Mouse (Mus musculus) gonadal fat pad, adult 2 months (tissue): ENCODE results near the gene Irf3. TPM values are rescaled to one million over a fixed set of nuclear protein-coding genes. Genes with fewer than 3 reads are reported as not detected.
"Not testable (repeated sequence)": the region's sequence is repeated elsewhere in the genome, so short reads cannot be mapped to it uniquely, and the experiment has no call there.

ENCODE experiments used
- DNase-seq: peaks from one replicate; pipeline ENCODE4 v3.0.0-alpha.2; 2012; ENCODE audit warnings: low read depth
- polyA plus RNA-seq: library from polyadenylated mRNA; depleted of rRNA; stranded (reverse); fragments of >200 nt; gene quantifications from 2 replicates; pipeline ENCODE4 v1.2.3, GENCODE M21; 2012

Gene Irf3
- polyA plus RNA-seq, 1 experiment, result 89.9 TPM

DNA sequence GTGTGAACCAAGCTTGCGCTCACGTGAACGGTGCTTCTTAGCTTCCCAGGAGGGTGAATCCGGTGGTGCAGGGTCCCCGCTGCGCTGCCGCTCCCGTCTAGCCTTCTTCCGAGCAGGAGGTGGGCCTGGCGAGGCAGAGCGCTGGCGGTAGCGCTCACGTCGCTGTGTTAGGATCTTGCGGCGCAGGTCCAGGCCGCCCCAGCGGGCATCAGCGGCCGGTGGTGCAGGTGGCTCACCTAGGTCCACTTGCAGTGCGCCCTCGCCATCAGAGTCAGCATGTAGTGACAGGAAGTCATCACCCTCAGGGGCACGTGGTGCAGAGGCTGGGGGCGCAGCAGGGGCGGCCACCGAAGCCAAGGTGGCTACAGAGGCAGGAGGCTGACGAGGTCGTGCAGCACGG, 10.4 kb downstream of the Irf3 start:
- DNase-seq, result no peak

DNA sequence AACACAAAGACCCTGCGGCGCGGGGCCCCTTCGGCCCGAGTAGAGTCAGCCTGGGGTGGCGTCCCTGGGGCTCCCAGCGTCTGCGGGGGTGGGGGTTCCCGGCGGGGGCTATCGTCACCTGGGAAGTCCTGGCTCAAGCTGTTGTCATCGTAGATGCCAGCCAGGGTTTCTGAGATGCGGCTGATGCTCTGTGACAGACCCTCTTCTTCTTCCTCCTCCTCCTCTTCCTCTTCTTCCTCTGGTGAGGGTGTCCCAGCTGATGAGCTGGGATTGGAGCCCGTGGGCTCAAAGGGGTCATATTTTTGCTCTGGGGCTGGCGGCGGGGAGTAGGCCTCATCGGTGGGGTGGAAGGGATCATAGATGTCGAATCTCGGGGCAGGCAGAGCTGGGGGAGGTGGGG, 11.0 kb downstream of the Irf3 start:
- DNase-seq, result no peak

DNA sequence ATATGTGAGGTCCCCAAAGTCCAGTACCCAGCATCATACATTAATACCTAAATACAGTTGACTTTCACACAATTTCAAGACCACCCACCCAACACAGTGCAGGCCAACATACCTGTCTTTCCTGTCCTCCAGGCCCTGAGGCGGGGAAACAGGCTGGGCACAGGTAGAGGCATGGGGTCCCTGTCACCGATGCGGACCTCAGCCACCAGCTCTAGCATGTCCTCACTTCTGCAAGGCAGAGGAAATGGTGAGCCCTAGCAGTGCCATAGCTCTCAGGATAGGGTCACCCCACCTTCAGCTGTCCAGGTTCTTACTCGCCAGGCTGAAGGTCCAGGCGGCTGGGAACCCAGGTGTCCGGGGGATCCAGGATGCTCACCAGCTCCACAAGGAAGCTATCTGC, 14.6 kb downstream of the Irf3 start:
- DNase-seq, result no peak

DNA sequence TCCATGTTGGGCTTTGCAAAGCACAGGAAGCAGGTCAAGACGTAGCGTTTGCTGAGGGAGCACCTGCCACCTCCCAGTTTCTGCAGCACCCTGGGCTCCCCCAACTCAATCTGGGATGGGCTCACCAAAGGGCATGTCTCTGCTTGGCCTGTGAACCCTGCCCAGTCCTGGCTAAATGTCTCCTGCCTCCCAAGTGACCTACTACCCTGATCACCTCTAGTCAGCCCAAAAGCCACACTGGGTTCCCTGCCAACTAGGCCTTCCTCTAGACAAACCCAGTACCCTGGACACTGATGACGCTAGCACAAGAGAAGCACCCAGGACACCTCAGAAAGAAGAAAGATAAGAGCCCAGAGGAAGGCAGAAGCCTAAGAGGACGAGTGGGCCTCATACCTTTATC, 15.4 kb downstream of the Irf3 start:
- no peak for DNase-seq

DNA sequence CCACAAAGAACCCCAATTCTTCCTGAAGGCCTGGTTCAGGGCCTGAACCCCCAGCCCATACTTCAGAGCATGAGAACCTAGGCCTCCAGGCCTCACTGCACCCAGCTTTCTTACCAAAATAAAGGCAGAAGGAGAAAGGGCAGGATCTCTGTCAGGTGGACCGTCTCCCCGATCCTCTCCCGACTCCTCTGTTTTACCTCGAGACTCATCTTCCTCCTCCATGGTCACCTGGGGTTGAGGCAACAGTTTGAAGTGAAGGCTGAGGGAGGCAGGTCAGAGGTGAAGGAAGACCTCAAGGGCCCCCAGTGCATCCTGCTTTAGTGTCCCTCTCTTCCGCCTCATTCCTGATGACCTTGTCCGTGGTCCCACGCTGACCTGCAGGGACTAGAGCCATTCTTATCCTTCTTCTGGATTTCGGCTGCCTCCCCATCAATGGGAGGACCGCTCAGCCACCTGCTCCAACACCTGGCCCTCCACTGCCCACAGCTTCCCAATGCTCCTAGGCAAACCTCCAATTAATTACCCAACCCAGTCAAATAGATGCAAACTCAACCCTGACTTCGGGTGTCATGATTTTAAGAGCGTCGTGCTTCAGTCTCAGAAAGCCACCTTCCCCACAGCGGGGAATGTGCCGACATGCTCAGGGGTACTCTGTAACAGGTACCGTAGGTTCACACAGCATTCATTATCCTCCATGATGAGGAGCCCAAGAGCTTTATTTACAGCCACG, 16.1 kb downstream of the Irf3 start:
- no peak for DNase-seq

DNA sequence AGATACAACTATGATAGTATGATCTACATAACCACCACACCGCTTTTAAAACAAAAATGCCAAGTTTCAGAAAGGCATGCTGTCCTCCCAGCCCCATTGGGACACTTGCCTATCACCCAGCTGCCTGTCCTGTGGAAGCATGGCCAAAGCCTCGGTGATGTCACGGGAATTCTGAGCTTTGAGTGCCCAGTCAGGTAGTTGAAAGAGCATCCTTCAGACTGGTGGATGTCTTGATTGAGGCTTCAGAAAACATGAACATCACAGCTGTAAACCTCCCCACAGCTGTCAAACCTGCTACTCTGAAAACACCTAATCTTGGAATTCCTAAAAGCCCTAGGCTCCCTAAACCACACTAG, 16.6 kb downstream of the Irf3 start:
- DNase-seq, result no peak

DNA sequence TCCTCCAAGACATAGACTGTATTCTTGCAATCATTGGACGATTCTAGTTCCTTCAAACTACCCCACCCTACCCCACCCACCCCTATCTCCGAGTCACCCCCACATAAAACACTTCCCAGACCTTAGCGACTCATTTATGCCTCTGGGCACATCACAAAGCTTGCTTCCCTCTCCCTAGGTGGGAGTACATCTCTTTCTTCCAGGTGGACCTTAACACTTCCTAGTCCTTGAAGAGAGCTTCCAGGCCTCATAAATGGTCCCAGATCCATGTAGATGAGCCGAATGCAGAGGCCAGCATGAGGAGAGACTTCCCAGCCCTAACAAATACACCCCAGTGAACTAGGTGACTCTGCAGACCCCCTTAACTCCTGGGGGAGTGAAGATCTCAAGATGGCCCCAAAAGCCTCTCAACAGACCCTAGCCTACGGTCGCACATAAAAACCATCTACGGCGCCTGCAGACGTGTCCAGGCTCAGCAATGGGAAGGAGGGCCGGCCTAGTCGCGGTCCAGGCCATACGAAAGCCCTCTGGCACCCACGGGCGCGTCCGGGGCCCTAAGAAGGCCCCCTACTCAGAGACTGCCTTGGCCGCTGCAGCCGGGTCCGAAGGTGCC, 18.0 kb downstream of the Irf3 start:
- no peak for DNase-seq

DNA sequence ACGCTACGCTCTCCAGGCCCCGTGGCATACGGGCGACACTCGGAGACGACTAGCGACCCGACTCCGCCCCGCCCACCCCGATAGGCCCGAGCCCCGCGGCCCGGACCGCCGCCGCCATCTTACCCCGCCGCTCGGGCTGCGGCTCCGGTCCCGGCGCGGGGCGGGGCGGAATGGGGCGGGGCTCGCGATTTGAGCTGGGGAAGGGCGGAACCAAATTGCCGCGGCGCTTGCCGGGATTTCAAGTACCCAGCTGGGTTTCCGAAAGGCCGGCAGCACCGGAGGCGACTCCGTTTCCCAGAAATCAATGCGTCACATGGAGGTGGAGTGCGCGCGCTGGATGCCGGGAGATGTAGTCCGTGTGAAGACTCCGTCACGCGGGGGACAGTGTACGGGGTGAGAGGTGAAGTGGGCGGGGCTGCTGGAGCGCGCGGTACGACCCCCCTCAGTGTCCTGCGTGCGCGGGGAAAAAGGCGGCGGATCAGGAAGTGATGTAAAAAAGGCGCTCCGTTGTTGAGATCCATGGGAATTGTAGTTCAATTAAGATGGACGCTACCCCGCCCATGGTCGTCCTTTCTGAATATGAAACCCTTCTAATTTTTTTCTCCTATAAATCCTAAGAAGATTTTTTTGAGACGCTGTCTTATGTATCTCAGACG, 18.6 kb downstream of the Irf3 start, which contains the start of gene Scaf1:
Gene Scaf1 (minus strand): TSS at position 407 of the 656 bp plus-strand sequence.
- peak; percentile 93 for DNase-seq

DNA sequence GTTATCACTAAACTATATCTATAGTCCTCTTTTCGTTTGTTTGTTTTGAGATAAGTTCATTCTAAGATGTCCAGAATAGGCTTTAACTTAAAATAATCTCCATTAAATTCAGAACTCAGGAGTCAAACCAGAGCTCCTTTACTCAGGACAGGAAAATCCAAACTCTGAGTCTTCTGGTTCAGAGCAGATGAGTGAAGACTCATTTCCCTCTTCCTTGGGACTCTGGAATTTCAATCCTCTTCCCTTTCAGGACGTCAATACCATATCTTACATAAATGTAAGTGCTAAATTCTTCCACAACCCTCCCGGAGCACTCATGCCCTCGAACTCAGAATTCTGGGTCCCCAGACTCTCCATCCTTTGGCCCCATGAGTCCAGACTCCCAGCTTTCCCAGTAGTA, 19.3 kb downstream of the Irf3 start:
- no peak for DNase-seq

DNA sequence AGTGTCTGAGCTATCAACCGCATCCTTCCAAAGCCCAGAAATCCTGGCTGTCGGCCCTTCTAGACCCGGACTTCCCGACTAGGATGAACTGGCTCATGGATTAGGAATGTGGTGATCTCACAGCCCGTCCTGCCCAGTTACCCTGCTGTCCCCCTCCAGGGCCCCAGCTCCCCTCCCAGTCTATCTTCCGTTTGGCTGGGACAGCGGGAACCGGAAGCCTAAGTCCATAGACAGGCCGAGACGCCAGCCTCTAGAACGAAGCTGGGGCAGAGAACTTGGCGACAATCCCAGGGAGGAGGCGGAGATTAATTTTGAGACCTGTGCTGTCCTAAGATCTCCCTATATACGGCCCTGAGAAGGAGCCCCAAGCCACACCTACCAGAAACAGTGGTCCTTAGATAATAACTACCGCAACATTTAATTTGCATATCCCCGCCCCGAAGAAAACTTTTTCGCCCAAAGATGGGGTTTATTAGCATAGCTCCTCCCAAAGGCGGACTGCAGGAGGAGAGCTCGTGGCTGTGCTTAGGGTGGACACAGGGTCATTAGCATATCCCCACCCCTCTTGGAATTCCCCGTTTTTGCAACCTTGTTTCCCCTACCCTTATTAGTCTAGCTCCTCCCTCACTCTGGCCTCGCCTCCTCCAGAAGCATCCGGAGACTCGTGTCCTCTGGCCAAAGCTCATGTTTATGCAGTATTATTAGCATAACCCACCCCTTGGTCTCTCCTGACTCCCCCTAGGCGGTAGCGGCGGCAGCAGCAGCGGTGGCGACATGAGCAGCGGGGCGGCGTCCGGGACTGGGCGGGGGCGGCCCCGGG, 20.0 kb downstream of the Irf3 start, which contains the start of gene Rras:
Gene Rras (plus strand): TSS at position 720 of the 820 bp plus-strand sequence.
- peak; percentile 98 for DNase-seq

DNA sequence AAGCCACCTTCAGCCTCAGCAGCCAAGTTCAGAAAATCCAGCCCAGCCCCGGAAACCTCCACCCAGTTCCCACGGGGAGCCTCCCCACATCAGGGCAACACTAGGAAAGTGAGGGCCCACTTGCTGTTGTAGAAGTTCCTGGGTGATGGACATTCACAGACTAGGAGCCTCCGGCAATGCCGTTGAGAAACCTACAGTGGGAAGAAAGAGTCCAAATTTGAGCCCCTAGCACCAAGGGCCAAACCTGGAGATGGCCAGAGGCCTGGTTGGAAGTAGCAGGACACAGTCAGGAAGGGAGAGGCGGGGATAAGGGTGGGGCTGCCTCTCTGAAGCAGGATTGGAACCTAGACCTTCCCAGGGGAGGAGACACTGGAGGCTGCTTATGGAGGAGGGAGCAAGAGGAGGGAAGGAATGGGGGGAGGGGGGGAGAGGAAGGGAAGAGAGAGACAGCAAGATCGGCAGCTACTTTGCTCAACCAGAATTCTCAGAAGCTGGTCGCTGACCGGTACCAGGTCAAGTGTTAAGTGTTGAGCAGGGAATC, 21.7 kb downstream of the Irf3 start:
- no peak for DNase-seq

DNA sequence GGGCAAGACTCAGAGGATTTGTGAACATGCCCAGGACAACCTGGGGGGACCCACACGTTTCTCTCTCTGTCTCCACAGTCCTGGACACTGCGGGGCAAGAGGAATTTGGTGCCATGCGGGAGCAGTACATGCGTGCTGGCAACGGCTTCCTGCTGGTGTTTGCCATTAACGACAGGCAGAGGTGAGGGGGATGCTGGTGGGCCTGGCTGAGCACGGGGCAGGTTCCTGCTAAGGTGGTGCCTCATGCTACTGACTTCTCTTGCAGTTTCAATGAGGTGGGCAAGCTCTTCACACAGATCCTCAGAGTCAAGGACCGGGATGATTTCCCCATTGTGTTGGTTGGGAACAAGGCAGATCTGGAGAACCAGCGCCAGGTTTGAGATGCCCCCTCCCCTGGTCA, 22.8 kb downstream of the Irf3 start:
- DNase-seq, result no peak

DNA sequence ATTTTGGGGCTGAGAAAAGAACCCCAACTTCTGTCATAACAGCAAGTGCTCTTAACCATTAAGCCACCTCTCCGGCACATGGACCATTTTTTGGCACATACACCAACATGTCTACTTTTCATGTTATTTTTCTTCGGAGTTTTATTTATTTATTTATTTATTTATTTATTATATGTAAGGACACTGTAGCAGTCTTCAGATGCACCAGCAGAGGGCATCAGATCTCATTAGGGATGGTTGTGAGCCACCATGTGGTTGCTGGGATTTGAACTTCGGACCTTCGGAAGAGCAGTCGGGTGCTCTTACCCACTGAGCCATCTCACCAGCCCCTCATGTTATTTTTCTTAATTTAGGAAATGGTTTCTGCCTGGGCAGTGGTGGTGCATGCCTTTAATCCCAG, 26.3 kb downstream of the Irf3 start:
- not testable (repeated sequence) for DNase-seq

DNA sequence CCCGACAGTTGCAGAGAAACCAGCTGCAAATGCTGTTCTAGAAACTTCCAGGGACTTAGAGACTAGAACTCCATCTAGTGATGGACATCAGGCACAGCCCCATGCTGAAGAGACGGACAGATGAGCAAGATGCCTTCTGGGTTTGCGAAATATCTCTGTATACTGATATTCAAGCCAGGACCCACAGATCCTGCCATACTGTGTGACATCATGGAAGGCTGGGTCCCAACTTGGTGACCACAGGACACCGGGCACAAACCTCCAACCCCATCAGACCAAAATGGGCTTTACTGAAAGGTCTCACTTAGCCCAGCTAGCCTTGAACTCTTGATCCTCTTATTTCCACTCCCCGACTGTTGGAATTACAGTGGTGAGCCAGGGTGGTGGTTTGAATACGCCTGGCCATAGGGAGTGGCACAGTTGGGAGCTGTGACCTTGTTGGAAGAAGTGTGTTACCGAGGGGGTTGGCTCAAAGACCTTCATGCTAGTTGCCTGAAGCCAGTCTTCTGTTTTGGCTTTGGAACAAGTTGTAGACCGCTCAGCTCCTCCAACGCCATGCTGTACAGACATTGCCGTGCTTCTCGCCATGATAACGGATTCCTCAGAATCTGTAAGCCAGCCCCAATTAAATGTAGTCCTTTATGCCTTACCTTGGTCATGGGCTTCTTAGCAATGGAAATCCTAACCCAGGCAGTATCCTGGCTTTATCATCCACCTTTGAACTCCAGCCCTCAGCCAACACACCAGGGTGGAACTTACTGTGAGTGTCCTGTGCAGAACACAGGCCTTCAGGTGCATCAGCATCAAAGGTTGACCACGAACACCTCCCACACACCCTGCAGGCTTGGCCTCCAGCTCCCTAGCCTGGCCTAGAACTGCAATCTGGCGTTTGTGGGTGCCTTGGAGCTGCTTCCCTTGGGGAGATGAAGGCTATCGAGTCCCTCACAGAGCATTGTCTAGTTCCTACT, 27.1 kb downstream of the Irf3 start:
- no peak for DNase-seq

DNA sequence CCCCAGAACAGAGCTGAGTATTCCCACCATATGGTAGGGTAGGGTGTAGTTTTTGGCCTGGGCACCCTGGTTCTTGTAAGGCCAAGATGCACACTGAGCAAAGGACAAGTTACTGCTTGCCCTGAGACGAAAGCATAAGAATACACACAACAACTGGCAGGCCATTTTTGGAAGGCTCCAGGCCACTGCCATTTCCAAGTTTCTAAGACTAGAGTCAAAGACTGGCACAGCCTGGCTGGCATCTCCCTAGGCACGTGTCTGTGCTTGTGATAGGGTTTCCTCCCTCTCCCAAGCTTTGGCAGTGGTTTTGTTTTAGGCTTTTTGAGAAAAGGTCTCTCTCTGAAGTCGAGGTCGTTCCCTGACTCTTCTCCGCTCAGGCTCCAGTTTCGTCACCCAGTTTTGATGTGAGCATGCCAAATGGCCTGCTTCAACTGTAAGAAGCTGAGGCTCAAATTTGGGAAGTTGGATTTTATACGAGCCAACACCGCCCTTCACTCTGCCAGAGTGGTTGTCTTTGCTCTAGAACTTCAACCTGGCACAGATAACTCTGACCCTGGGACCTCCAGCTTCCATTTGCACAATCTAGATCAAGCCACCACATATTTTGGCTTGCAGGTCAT, 28.3 kb downstream of the Irf3 start:
- peak; percentile 87 for DNase-seq

DNA sequence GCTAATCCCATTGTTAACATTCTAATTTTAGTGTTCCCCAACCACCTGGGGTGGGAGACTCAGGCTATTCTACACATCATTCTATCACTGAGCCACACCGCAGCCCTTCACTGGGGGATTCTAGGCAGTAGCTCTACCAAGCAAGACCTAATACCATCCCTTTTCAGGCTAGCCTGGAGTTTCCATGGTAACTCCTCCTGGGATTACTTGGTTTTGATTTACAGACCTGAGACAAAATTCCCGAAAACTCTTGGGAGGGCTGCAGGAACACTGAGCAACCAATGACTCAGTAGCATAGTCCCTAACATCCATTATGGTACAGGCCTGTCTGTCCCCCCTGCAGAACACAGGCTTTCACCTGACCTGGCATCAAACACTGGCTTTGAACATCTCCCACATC, 28.8 kb downstream of the Irf3 start:
- no peak for DNase-seq

DNA sequence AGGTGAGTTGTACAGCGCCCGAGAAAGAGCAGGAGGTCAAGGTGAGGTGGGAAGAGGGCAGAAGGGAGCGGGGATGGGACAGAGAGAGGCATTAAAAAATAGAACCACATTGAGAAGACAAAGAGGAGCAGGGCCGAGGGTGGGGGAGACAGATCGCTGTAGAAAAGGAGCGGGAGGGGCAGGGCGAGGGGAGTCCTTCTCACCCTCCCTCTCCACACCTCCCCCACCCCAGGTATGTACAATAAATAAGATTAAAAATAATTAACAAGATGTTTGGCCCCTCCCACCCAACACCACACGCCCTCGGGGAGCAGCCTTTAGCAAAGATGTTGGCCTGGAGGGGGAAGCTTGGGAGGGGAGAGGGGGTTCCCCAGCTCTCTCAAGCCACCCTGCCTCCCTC, 30.3 kb downstream of the Irf3 start:
- DNase-seq, result no peak

DNA sequence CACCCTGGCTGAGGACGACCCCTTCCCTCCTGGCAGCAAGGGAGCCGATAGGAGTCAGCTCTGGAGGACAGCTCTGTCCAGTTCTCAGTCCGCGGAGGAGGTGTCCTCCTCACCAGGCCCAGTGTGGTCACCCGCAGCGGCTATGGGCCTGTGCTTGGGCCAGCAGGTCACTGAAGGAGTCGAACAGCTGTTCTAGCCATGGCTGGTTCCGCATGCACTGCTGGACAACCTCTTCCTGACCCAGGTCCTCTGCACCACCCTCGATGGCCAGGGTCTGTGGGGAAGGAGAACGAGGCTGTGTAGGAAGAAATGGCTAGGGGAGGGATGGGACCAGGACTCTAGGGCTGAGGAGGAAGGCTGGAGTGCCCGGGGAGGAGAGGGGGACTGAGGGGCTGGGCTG, 30.9 kb downstream of the Irf3 start:
- DNase-seq, result no peak

DNA sequence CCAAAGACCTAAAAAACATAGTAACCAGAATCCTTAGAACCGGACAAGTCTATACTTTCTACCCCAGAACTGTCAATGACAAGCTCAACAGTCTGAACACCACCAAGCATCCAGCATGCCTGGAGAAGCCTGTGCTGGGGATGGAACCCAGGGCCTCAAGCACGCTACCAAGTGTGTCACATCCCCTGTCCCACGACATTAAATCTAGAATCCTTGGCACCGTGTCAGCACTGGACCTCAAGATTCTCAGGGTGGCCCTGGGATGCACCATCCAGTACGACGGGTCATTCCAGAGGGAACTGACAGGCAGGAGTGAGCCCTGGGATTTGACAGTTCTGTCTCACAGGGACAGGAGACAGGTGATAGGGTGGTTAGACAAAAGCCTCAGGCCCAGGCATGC, 32.5 kb downstream of the Irf3 start:
- no peak for DNase-seq

DNA sequence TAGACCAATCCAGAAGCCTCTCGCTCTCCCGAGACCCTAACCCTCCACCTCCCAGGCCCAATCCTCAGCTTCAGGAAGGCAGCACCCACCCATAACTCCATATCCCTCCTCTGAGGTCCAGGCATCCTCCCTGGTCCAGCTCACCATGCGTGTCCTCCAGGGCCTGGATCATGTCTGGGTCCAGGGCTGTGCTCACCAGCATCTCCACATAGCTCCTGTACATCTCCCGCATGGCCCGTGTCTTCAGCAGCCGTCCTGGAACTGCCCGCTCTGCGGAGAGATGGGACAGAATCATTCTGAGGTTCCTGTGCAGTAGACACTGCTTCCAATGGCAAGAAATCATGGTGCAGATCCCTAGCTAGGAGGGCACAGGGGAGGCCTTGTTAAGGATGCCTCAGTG, 33.4 kb downstream of the Irf3 start:
- no peak for DNase-seq
